Mouse (Mus musculus) kidney, postnatal 0 days (tissue): ENCODE measurements at regions not wholly inside any gene's neighbourhood (a gene's known extent, or its start where the extent isn't known, plus 50 kb on each side); places are given as distances from the start of the nearest gene placed in this dataset.

Source experiments
- ATAC-seq: fragments of 200-750 bp; cut with Nextera tagmentation; replicated peaks from 2 replicates; pipeline ENCODE4 v1.8.0; 2017; ENCODE audit warnings: low read depth, moderate number of reproducible peaks, moderate TSS enrichment, moderate library complexity; ENCODE audit not compliant: low FRiP score
- DNase-seq: peaks from one replicate; pipeline ENCODE4 v3.0.0-alpha.2; 2016; ENCODE audit warnings: low spot score
- H3K27ac ChIP-seq: fragments of 300-500 bp; sonication (generic); 2 replicates; pipeline ENCODE4 v1.5.1; 2014; ENCODE audit warnings: mild to moderate bottlenecking
- H3K27me3 ChIP-seq: fragments of 300-500 bp; sonication (generic); 2 replicates; pipeline ENCODE4 v1.6.1; 2014; ENCODE audit warnings: low read length, mixed read lengths; ENCODE audit not compliant: insufficient read depth
- H3K36me3 ChIP-seq: fragments of 300-500 bp; sonication (generic); 2 replicates; pipeline ENCODE4 v1.6.1; 2014; ENCODE audit warnings: low read length, mixed read lengths; ENCODE audit not compliant: insufficient read depth
- H3K4me1 ChIP-seq: fragments of 300-500 bp; sonication (generic); replicated peaks from 2 replicates; pipeline ENCODE4 v1.6.1; 2014; ENCODE audit warnings: antibody characterized with exemption, low read length, mixed read lengths; ENCODE audit not compliant: insufficient read depth
- H3K4me2 ChIP-seq: fragments of 300-500 bp; sonication (generic); 2 replicates; pipeline ENCODE4 v1.6.1; 2014; ENCODE audit warnings: mild to moderate bottlenecking, low read length, moderate library complexity, mixed read lengths
- H3K4me3 ChIP-seq: fragments of 300-500 bp; sonication (generic); replicated peaks from 2 replicates; pipeline ENCODE4 v1.5.1; 2014; ENCODE audit warnings: low read depth, low read length
- H3K9ac ChIP-seq: fragments of 300-500 bp; sonication (generic); 2 replicates; pipeline ENCODE4 v1.6.1; 2014; ENCODE audit warnings: low read depth, low read length
- H3K9me3 ChIP-seq: fragments of 300-500 bp; sonication (generic); replicated peaks from 2 replicates; pipeline ENCODE4 v1.6.1; 2016; ENCODE audit warnings: low read length, inconsistent platforms, mixed read lengths
- CTCF ChIP-seq: IDR thresholded peaks from 2 replicates; pipeline ENCODE4 v1.5.1; 2016; ENCODE audit warnings: antibody characterized with exemption, low read depth, mild to moderate bottlenecking, moderate library complexity
- WGBS: fragments of 180-500 bp; shearing (Covaris S2); extraction: QIAGEN DNeasy Blood & Tissue Kit; methylation state at CpG from one replicate; pipeline ENCODE4 v1.1.7; 2014; 5-methylcytosine and 5-hydroxymethylcytosine counted together

DNA sequence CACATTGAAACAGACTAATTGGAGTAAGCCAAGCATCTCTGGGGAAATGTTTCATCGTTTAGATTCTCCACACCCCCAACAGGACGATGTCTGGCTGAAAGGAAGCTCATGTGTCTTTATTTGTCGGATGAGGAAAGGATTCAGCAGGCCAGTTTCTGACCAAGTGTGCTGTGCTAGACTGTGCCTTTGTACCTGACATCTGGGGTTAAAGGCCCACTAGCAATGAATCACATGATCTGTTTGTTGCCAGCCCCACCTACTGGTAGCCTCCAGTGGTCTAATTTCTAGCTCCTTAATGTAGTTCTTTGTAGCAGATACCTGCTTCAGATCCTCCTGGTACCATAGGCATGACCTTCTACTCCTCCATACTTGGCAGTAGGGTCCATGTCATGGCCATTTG is 93.5 kb upstream of the Rmdn2 start:
- Histone ChIP-seq H3K27me3 (no peaks in the 10 kb centered on the region), H3K9me3 (no peaks in the 10 kb centered on the region), H3K4me2 (no peak overlapping the region), H3K9ac (no peak overlapping the region), H3K36me3 (no peaks in the 10 kb centered on the region), H3K4me1 (no peaks in the 10 kb centered on the region), H3K4me3 (no peak overlapping the region), H3K27ac (no peak overlapping the region)
- 0 out of 2 replicates have a peak, but pooled peaks have one; percentile 46 for ATAC-seq
- DNase-seq: peak; percentile 38
- peak; percentile 61 for TF ChIP-seq CTCF
- 54% methylated on average over 3 of the region's 3 CpGs for WGBS

DNA sequence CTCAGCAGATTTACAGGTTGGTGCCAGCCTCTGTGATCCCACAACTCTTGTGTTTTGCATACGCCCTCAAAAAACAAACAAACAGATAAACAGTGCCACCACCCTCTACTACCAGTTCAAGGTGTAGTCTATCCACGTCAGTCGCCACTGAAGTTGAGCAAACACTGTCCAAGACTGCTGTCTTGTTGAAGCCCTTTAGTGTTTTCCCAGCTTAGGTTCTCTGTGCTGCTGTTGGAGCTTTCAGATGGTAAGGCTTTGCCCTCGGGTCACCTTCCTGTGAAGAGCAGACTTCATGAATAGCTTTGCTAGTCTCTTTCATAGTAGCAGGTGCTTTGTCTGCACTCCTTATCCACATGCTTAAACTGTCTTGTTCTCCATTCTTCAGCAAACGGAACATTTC is 93.0 kb upstream of the Rmdn2 start:
- H3K9me3 ChIP-seq: no peaks in the 10 kb centered on the region
- no peak for TF ChIP-seq CTCF
- H3K4me1 ChIP-seq: no peaks in the 10 kb centered on the region
- ATAC-seq (no peak), DNase-seq (no peak)
- H3K4me2 ChIP-seq: no peak overlapping the region
- no peaks in the 10 kb centered on the region for H3K27me3 ChIP-seq
- no peaks in the 10 kb centered on the region for H3K36me3 ChIP-seq
- 89% methylated on average over 5 of the region's 5 CpGs for WGBS
- H3K9ac ChIP-seq: no peak overlapping the region
- H3K27ac ChIP-seq: no peak overlapping the region
- no peak overlapping the region for H3K4me3 ChIP-seq

GRCm38 (mm10) chr17:79519356-79519755 is 92.3 kb upstream of the Rmdn2 start:
- no peaks in the 10 kb centered on the region for H3K9me3 ChIP-seq
- DNase-seq: no peak
- H3K4me3 ChIP-seq: no peak overlapping the region
- no peak overlapping the region for H3K27ac ChIP-seq
- H3K27me3 ChIP-seq: no peaks in the 10 kb centered on the region
- H3K36me3 ChIP-seq: no peaks in the 10 kb centered on the region
- WGBS: 59% methylated on average over 4 of the region's 4 CpGs
- no peak for TF ChIP-seq CTCF
- ATAC-seq: no peak
- H3K4me2 ChIP-seq: no peak overlapping the region
- H3K9ac ChIP-seq: no peak overlapping the region
- no peaks in the 10 kb centered on the region for H3K4me1 ChIP-seq

DNA sequence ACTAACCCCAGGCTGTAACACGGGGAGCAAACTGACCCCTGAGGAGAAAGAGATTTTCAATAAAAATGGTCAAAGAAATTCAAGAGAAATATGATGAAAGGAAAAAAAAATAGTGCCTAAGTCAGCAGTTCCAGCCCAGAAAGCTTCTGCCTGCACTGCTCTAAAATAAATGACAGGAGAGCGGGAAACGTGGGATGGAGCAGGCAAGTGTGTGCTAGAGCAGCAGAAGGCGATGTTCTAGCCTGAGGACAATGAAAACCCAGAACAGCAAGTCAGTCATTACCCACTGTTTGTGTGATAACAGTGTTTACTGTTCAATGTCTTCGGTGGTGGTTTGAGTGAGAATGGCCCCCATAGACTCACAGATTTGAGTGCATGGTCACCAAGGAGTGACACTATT is 91.4 kb upstream of the Rmdn2 start:
- no peak overlapping the region for H3K9ac ChIP-seq
- no peaks in the 10 kb centered on the region for H3K4me1 ChIP-seq
- H3K9me3 ChIP-seq: no peaks in the 10 kb centered on the region
- no peaks in the 10 kb centered on the region for H3K27me3 ChIP-seq
- ATAC-seq: no peak
- no peak overlapping the region for H3K27ac ChIP-seq
- TF ChIP-seq CTCF: no peak
- H3K4me3 ChIP-seq: no peak overlapping the region
- 89% methylated on average over 5 of the region's 5 CpGs for WGBS
- no peaks in the 10 kb centered on the region for H3K36me3 ChIP-seq
- no peak overlapping the region for H3K4me2 ChIP-seq
- DNase-seq: no peak

GRCm38 (mm10) chr17:79521691-79522090 is 90.0 kb upstream of the Rmdn2 start:
- TF ChIP-seq CTCF: no peak
- H3K9me3 ChIP-seq: no peaks in the 10 kb centered on the region
- WGBS: 53% methylated on average over 7 of the region's 7 CpGs
- H3K4me1 ChIP-seq: no peaks in the 10 kb centered on the region
- H3K4me2 ChIP-seq: no peak overlapping the region
- DNase-seq (peak; percentile 71), ATAC-seq (no peak)
- H3K9ac ChIP-seq: no peak overlapping the region
- H3K27ac ChIP-seq: no peak overlapping the region
- H3K36me3 ChIP-seq: no peaks in the 10 kb centered on the region
- H3K27me3 ChIP-seq: no peaks in the 10 kb centered on the region
- no peak overlapping the region for H3K4me3 ChIP-seq

GRCm38 (mm10) chr17:79523230-79523629 is 88.4 kb upstream of the Rmdn2 start:
- H3K27me3 ChIP-seq: no peaks in the 10 kb centered on the region
- no peaks in the 10 kb centered on the region for H3K36me3 ChIP-seq
- no peak overlapping the region for H3K9ac ChIP-seq
- 79% methylated on average over 3 of the region's 3 CpGs for WGBS
- no peaks in the 10 kb centered on the region for H3K9me3 ChIP-seq
- no peak overlapping the region for H3K27ac ChIP-seq
- H3K4me1 ChIP-seq: no peaks in the 10 kb centered on the region
- no peak overlapping the region for H3K4me3 ChIP-seq
- no peak for TF ChIP-seq CTCF
- no peak for ATAC-seq
- DNase-seq: no peak
- no peak overlapping the region for H3K4me2 ChIP-seq

DNA sequence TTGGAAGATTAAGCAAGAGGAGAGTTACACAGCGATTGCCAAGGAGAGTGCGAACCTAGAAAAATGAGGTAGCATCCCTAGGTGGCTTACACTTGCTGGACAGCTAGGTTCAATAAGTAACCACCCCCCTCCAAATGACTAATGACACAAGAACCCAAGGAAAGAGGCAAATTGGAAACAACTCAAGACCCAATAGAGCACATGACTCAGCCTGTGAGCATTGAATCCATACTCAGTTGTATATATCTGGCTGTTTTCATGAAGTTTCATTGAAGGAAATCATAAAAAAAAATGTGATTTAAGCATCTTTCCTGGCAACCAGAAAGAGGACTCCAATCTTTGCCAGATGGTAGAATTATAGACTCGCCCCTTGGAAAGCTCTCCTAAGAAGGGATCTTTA is 84.3 kb upstream of the Rmdn2 start:
- ATAC-seq (no peak), DNase-seq (no peak)
- Histone ChIP-seq H3K36me3 (no peaks in the 10 kb centered on the region), H3K27me3 (no peaks in the 10 kb centered on the region), H3K9ac (no peak overlapping the region), H3K9me3 (no peaks in the 10 kb centered on the region), H3K27ac (no peak overlapping the region), H3K4me2 (no peak overlapping the region), H3K4me3 (no peak overlapping the region), H3K4me1 (no peaks in the 10 kb centered on the region)
- WGBS: 76% methylated on average over 3 of the region's 3 CpGs
- no peak for TF ChIP-seq CTCF
